Mouse (Mus musculus): ENCODE measurements around the gene Tnni3k.

Tnni3k gene

DNA sequence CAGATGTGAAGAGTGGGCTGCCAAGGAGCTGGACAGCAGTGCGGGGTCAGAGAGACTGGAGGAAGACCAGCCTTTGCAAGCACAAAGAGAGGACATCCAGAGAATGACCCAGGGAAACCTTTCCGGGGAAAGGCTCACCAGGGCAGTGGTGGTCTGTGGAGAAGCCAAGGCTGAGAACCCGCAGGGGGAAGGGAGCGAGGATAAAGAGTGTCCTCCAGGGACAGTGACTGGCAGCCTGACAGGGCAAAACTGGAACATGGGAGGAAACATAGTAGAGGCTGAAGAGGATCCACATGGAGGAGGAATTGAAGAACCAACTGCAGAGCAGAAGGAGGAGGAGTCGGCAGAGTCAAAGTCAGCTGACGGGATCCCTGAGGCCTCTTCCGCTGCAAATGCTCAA is 291.1 kb downstream of the Tnni3k start:
- DNase-seq (ENCODE audit: low read depth, low spot score), result no peak

DNA sequence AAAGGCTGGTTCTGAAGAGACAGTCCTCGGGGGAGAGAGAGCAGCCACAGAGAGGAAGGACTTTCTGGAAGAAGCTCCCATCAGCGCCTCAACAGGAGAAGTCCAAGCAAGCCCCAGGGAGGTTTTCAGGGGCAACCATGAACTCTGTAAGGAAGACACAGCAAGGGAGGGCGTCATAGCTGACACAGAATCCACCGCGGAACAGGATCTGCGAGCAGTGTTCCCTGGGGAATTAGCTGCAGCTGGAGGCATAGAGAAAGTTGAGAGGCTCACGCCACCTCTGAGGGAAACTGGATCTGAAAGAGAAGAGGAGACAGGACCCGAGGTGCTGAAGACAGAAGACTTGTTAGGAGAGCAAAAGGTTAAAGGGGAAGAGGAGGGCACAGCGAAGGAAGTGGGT is 291.8 kb downstream of the Tnni3k start:
- no peak for DNase-seq (ENCODE audit: low read depth, low spot score)

DNA sequence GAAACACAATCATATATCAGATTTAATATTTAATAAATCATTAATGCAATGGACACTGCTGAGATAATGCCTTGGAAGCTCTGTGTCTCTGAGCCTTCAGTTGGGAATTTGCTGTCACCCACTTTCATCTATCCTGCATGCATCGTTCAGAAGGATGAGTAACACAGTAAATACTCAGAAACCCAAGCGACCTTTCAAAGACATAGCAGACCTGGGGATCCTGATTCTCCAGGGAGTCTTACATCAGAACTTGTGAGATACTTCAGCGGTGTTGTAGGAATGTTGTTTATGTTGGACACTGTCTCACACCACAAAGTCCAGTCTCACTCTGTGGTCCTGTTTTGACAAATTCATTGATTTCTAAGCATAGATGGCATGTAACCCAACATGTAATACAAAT is 294.1 kb downstream of the Tnni3k start:
- DNase-seq (ENCODE audit: low read depth, low spot score), result no peak

DNA sequence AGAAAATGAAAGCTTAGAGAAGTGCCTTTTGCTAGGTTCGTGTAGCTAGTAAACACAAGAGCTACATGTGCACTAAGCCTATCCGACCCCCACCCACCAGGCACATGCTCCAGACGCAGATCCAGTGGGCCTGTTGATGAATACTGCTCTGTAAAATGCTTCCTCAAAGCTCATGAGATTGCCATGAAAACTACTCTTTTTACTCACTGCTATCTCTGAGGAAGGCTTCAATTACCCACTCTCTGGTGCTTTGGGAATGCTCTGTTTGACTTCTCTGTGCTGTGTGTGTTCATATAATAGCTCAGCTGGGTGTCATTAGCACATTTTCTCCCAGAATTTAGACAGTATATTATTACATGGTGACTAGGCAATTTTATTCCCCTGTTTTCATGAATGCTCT is 297.1 kb downstream of the Tnni3k start:
- DNase-seq (ENCODE audit: low read depth, low spot score), result no peak

DNA sequence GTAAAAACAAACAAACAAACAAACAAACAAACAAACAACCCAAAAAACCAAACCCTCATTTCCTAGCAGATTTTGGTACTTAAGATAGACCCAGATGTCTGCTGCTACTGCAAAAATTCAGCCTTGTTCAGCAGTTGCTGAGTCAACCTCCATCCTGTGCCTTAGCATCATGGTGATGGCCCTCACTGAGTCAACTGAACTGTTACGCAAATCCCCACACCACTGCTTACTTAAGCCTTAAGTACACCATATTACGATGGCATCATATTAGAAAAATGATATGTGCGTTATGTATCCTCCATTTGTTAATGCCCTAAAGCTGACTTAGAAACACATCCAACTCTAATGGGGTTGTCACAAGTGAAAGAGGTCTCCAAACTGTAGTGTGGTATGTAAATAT is 300.0 kb downstream of the Tnni3k start:
- no peak for DNase-seq (ENCODE audit: low read depth, low spot score)

DNA sequence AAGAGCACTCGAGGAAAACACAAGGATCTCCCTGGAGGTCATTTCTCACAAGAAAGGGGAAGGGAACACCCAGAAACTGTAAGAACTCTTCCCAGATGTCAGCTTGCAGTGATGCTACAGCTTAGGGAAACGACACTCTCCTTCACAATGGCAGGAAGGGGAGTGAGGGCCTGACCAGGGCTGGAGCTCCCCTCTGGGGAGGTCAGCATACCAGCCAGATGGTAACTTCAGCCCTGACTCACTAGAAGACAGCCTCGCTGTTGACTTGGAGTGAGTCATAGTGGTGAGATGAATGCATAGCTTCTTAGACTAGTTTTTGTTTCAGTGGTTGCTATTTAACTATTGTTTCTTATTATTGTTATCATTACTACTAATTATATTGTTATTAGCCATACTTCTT is 300.7 kb downstream of the Tnni3k start:
- DNase-seq (ENCODE audit: low read depth, low spot score), result no peak

DNA sequence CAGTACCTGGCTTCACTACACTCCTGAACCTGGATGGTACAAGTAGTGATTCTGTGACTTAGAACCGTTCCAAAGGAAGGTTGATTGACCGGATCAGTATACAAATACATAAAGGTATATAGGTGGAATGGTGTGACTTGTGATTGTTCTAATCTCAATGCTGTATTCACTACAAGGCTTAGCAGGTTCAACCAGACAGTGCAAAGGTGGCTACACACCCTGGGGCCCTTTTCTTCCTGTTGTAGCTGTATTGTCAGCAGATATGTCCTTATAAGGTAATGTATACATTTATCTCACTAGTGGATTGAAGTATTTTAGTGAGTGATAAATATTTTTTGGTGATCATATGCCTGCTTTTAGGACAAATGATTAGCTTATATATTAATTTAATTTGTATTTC is 310.9 kb downstream of the Tnni3k start:
- DNase-seq (ENCODE audit: low read depth, low spot score), result no peak

DNA sequence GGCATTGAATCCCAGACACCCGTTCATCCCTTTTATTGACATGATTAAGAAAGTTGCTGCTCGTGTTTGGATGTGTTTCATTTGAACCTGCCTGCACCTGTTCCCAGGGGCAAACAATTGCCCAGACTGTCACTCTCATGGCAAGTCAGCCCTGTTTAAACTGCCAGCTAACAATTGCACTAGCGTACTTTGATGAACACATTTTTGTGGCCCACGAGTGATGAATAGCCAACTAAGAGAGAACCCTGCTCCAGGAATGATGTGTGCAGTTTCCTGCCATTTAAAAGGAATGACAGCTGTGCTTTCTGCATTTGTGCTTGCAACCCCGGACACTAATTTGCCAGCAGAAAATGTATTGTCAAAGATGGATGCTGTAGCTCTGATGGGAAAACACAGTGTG is 312.3 kb downstream of the Tnni3k start:
- no peak for DNase-seq (ENCODE audit: low read depth, low spot score)

DNA sequence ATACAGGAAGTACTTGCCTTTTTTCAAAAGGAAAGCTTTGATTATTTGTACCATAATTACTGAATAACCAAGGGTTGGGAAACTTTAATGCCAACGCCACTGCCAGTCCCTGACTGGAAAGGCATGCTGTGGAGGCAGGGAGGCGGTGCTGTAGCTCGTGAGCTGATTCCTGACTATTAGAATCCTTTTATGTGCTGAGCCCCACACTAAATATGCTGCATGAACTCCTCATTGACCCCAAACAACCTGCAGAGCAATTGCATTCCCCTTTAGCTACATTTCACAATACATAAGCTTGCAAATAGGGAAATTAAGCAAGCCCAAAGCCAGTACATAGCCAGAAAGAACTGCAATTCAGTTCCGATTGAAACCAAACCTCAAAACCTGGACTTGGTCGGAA is 313.7 kb downstream of the Tnni3k start:
- DNase-seq (ENCODE audit: low read depth, low spot score), result no peak
